Mouse (Mus musculus) midbrain, embryonic 13.5 days (tissue): ENCODE measurements at regions not wholly inside any gene's neighbourhood (a gene's known extent, or its start where the extent isn't known, plus 50 kb on each side); places are given as distances from the start of the nearest gene placed in this dataset.

Experiments
- ATAC-seq: fragments of 200-750 bp; cut with Nextera tagmentation; 2 replicates; pipeline ENCODE4 v1.8.0; 2017; ENCODE audit warnings: mild to moderate bottlenecking, moderate TSS enrichment, moderate library complexity
- H3K27ac ChIP-seq: fragments of 300-500 bp; sonication (generic); 2 replicates; pipeline ENCODE4 v1.5.1; 2015; ENCODE audit warnings: inconsistent platforms, mild to moderate bottlenecking, moderate library complexity
- H3K27me3 ChIP-seq: fragments of 300-500 bp; sonication (generic); 2 replicates; pipeline ENCODE4 v1.6.1; 2015; ENCODE audit warnings: mild to moderate bottlenecking, inconsistent platforms
- H3K36me3 ChIP-seq: fragments of 300-500 bp; sonication (generic); 2 replicates; pipeline ENCODE4 v1.6.1; 2015; ENCODE audit warnings: mild to moderate bottlenecking, inconsistent platforms
- H3K4me1 ChIP-seq: fragments of 300-500 bp; sonication (generic); replicated peaks from 2 replicates; pipeline ENCODE4 v1.6.1; 2015; ENCODE audit warnings: inconsistent platforms
- H3K4me2 ChIP-seq: fragments of 300-500 bp; sonication (generic); replicated peaks from 2 replicates; pipeline ENCODE4 v1.6.1; 2015; ENCODE audit warnings: moderate library complexity, mild to moderate bottlenecking, inconsistent platforms
- H3K4me3 ChIP-seq: fragments of 300-500 bp; sonication (generic); replicated peaks from 2 replicates; pipeline ENCODE4 v1.5.1; 2015; ENCODE audit warnings: mild to moderate bottlenecking, inconsistent platforms
- H3K9ac ChIP-seq: fragments of 300-500 bp; sonication (generic); replicated peaks from 2 replicates; pipeline ENCODE4 v1.6.1; 2015; ENCODE audit warnings: mild to moderate bottlenecking, inconsistent platforms
- H3K9me3 ChIP-seq: fragments of 300-500 bp; sonication (generic); 2 replicates; pipeline ENCODE4 v1.6.1; 2016; ENCODE audit warnings: mild to moderate bottlenecking, inconsistent platforms
- WGBS: fragments of 180-500 bp; shearing (Covaris S2); methylation state at CpG from one replicate; pipeline ENCODE4 v1.1.7; 2015; 5-methylcytosine and 5-hydroxymethylcytosine counted together

GRCm38 (mm10) chr2:72541246-72541645 is 65.3 kb downstream of the Cdca7 start:
- Histone ChIP-seq H3K36me3 (no peaks in the 10 kb centered on the region), H3K27me3 (peaks cover 39% of the 10 kb centered on the region), H3K4me1 (no peaks in the 10 kb centered on the region), H3K9me3 (no peaks in the 10 kb centered on the region), H3K4me3 (no peak overlapping the region), H3K27ac (no peak overlapping the region), H3K9ac (no peak overlapping the region), H3K4me2 (no peak overlapping the region)
- ATAC-seq, result no peak
- WGBS, result 77% methylated on average over 5 of the region's 5 CpGs

DNA sequence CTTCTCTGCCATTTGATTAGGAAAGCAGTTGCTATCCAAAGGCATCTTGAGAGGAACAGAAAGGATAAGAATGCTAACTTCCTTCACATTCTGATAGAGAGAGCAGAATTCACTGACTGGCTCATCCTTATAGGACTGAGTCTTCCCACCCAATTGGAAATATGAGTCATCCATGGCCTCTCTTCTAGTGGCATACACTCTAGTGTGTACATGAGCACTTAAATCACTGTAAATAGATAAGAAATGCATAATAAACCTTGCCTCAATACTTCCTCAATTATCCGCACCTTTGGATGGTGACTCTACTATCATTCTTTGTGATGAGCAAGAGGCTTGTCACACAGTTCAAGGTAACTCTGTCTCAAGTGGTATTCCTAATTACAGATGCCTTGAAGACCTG is 69.5 kb downstream of the Cdca7 start:
- no peak for ATAC-seq

GRCm38 (mm10) chr2:72546476-72546875 is 70.5 kb downstream of the Cdca7 start:
- no peak overlapping the region for H3K4me3 ChIP-seq
- no peak overlapping the region for H3K27ac ChIP-seq
- H3K9me3 ChIP-seq, result no peaks in the 10 kb centered on the region
- no peaks in the 10 kb centered on the region for H3K36me3 ChIP-seq
- H3K27me3 ChIP-seq, result peaks cover 26% of the 10 kb centered on the region; the same call in 1 of the 2 replicates
- no peak overlapping the region for H3K9ac ChIP-seq
- WGBS, result 93% methylated on average over 5 of the region's 5 CpGs
- no peak for ATAC-seq
- no peak overlapping the region for H3K4me2 ChIP-seq
- H3K4me1 ChIP-seq, result no peaks in the 10 kb centered on the region

More for the DNA sequence above, 69.5 kb downstream of the Cdca7 start:
- Histone ChIP-seq H3K36me3 (no peaks in the 10 kb centered on the region), H3K9ac (no peak overlapping the region), H3K4me3 (no peak overlapping the region), H3K9me3 (no peaks in the 10 kb centered on the region), H3K4me2 (no peak overlapping the region), H3K27ac (no peak overlapping the region), H3K27me3 (peaks cover 34% of the 10 kb centered on the region; the same call in 1 of the 2 replicates), H3K4me1 (no peaks in the 10 kb centered on the region)
- 98% methylated on average over 1 of the region's 1 CpGs for WGBS

DNA sequence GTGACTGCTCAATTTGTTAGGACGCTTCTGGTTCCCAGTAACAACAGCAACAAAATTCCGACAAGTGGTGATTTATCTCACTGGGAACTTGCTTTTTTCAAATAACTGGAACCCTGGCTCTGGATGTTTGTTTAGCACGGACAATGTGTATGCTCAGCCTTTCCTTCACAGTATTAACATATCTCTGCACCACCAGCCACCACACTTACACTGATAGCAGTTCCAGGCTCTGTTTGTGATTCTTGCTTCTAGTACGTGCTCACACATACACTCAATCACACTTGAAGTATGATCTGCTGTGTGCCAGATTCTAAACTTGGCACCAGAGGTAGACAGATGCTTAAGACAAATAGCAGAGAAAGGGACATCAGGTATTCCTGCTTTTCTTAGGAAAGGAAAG is 71.0 kb downstream of the Cdca7 start:
- 80% methylated on average over 4 of the region's 4 CpGs for WGBS

GRCm38 (mm10) chr2:72551268-72551667 is 75.3 kb downstream of the Cdca7 start:
- 0 out of 2 replicates have a peak, but pooled peaks cover 8% of the 10 kb centered on the region for H3K4me1 ChIP-seq
- H3K4me2 ChIP-seq, result no peak overlapping the region
- no peak overlapping the region for H3K9ac ChIP-seq
- H3K27ac ChIP-seq, result no peak overlapping the region
- peaks cover 26% of the 10 kb centered on the region for H3K27me3 ChIP-seq
- no peak overlapping the region for H3K4me3 ChIP-seq
- no peak for ATAC-seq
- no peaks in the 10 kb centered on the region for H3K36me3 ChIP-seq
- 91% methylated on average over 4 of the region's 4 CpGs for WGBS
- H3K9me3 ChIP-seq, result no peaks in the 10 kb centered on the region

More for the DNA sequence above, 71.0 kb downstream of the Cdca7 start:
- Histone ChIP-seq H3K36me3 (no peaks in the 10 kb centered on the region), H3K27ac (no peak overlapping the region), H3K4me3 (no peak overlapping the region), H3K27me3 (peaks cover 26% of the 10 kb centered on the region; the same call in 1 of the 2 replicates), H3K9me3 (no peaks in the 10 kb centered on the region), H3K4me1 (no peaks in the 10 kb centered on the region), H3K9ac (no peak overlapping the region), H3K4me2 (no peak overlapping the region)
- no peak for ATAC-seq

DNA sequence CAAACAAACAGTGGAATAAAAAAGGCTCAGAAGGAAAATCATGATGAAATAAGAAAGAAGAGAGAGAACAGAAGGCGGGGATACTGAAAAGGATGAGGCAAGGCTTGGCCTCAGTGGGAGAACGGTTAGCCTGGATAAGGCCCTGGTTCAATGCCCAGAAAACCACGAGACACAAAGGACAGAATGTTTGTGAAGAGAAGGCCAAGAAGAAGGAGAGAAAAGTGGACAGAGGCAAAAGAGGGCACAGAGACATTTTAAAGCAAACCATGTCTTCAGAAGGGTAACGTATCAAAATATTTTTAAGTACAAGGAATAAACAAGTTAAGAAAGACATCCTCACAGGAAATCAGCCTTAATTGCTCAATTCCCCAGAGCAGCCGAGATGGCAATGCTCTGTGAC is 78.6 kb downstream of the Cdca7 start:
- Histone ChIP-seq H3K36me3 (no peaks in the 10 kb centered on the region), H3K4me2 (no peak overlapping the region), H3K4me3 (no peak overlapping the region), H3K27me3 (peaks cover 21% of the 10 kb centered on the region), H3K27ac (no peak overlapping the region), H3K4me1 (peaks cover 20% of the 10 kb centered on the region), H3K9ac (no peak overlapping the region), H3K9me3 (no peaks in the 10 kb centered on the region)
- WGBS, result 88% methylated on average over 5 of the region's 5 CpGs
- ATAC-seq, result no peak

DNA sequence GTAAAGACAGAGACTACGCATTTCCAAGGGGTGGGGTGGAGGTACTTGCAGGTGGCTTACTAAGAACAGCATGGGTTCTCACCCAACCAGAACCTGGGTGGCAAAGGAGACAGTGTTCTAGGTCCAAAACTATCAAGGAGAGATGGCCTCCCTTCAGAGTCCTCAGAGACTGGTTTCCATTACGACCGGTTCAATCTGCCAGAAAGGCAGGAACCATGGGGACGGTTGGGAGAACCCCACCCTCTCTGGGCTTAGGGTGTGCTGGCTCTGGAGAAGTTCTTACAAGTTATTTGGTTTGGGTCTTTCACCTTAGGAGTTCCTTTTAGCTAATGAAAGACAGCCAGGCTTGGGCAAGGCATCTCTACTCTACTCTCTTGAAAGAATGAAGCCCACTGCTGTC is 79.2 kb downstream of the Cdca7 start:
- Histone ChIP-seq H3K4me3 (no peak overlapping the region), H3K9me3 (no peaks in the 10 kb centered on the region), H3K36me3 (no peaks in the 10 kb centered on the region), H3K27me3 (peaks cover 17% of the 10 kb centered on the region), H3K9ac (no peak overlapping the region), H3K4me1 (peaks cover 20% of the 10 kb centered on the region), H3K4me2 (no peak overlapping the region), H3K27ac (no peak overlapping the region)
- WGBS, result 96% methylated on average over 4 of the region's 4 CpGs
- ATAC-seq, result no peak

- Histone ChIP-seq H3K36me3 (no peaks in the 10 kb centered on the region), H3K4me3 (no peak overlapping the region), H3K9ac (no peak overlapping the region), H3K4me2 (no peak overlapping the region), H3K4me1 (peaks cover 22% of the 10 kb centered on the region), H3K27me3 (peaks cover 17% of the 10 kb centered on the region), H3K27ac (no peak overlapping the region), H3K9me3 (no peaks in the 10 kb centered on the region)
- ATAC-seq, result no peak
- WGBS, result 61% methylated on average over 6 of the region's 6 CpGs
These were observed 79.6 kb downstream of the Cdca7 start for GRCm38 (mm10) chr2:72555556-72555955.

- H3K9me3 ChIP-seq, result no peaks in the 10 kb centered on the region
- ATAC-seq, result 0 out of 2 replicates have a peak, but pooled peaks have one; percentile 40
- H3K27ac ChIP-seq, result 0 out of 2 replicates have a peak overlapping the region, but pooled peaks have one; percentile 4
- H3K9ac ChIP-seq, result no peak overlapping the region
- peaks cover 17% of the 10 kb centered on the region for H3K27me3 ChIP-seq
- WGBS, result 36% methylated on average over 8 of the region's 8 CpGs
- peaks cover 29% of the 10 kb centered on the region for H3K4me1 ChIP-seq
- H3K36me3 ChIP-seq, result no peaks in the 10 kb centered on the region
- H3K4me2 ChIP-seq, result no peak overlapping the region
- H3K4me3 ChIP-seq, result no peak overlapping the region
These were observed 80.3 kb downstream of the Cdca7 start for GRCm38 (mm10) chr2:72556064-72556821.

- H3K4me2 ChIP-seq, result no peak overlapping the region
- no peaks in the 10 kb centered on the region for H3K9me3 ChIP-seq
- peaks cover 31% of the 10 kb centered on the region for H3K4me1 ChIP-seq
- H3K9ac ChIP-seq, result no peak overlapping the region
- 43% methylated on average over 3 of the region's 3 CpGs for WGBS
- H3K27me3 ChIP-seq, result peaks cover 17% of the 10 kb centered on the region
- 0 out of 2 replicates have a peak overlapping the region, but pooled peaks have one; percentile 16 for H3K27ac ChIP-seq
- no peaks in the 10 kb centered on the region for H3K36me3 ChIP-seq
- no peak overlapping the region for H3K4me3 ChIP-seq
- ATAC-seq, result no peak
These were observed 81.2 kb downstream of the Cdca7 start for GRCm38 (mm10) chr2:72557161-72557560.

DNA sequence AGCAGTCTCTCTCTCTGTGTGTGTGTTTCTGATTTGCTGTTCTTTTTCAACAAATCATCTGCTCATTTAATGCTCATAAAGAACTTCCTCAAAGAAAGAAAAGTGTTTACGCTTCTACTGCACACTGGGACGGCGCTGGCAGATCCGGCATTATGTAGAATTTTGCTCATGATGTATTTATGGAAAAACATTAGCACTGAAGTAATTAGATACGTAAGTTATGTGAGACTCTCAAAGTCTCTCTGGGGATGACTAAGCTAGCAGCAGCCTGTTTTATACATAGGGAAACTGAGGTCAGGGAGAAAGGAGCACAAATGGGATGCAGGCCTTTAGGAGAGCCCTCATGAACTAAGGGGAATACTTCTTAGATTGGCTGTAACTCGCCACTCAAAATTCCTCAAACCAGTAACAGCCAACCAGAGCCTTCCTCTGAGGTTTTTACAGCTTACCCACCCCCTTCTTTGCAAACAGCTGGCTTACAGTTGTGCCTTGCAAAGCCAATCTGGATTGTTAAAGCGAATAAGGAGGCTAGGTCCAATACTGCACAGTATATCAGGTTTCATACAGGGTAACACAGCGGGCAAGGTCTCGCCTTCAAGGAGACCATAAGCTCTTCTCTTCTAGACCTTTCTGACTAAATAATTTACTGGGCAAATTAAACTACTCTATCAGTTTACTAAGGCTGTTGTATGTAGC is 81.8 kb downstream of the Cdca7 start:
- 86% methylated on average over 9 of the region's 9 CpGs for WGBS
- Histone ChIP-seq H3K36me3 (no peaks in the 10 kb centered on the region), H3K4me1 (peaks cover 31% of the 10 kb centered on the region), H3K4me3 (no peak overlapping the region), H3K9me3 (no peaks in the 10 kb centered on the region), H3K4me2 (no peak overlapping the region), H3K9ac (no peak overlapping the region), H3K27ac (no peak overlapping the region), H3K27me3 (peaks cover 17% of the 10 kb centered on the region)
- no peak for ATAC-seq

DNA sequence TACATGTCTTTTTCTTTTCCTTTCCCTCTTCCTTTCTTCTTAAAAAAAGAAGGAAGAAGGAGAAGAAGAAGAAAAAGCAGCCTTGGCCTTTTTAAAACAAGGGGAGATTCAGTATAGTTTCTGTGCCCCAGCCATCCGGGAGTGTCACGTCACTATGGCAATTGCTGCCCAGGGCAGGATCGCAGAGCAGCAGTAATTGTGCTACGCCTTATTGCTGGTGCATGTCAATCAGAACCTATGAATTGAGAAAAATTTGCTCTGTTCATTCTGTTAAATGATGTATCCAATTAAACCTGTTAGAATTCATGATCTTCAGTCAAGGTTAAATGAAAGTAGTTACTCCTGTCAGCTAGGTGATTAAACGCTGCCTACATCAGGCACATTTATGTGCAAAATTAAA is 85.4 kb downstream of the Cdca7 start:
- Histone ChIP-seq H3K9me3 (no peaks in the 10 kb centered on the region), H3K4me1 (peaks cover 22% of the 10 kb centered on the region), H3K36me3 (no peaks in the 10 kb centered on the region), H3K4me2 (no peak overlapping the region), H3K9ac (no peak overlapping the region), H3K27ac (no peak overlapping the region), H3K27me3 (peaks cover 22% of the 10 kb centered on the region), H3K4me3 (no peak overlapping the region)
- WGBS, result 55% methylated on average over 5 of the region's 5 CpGs
- ATAC-seq, result no peak
